Mouse (Mus musculus) small intestine, adult 2 months (tissue): ENCODE results near the gene Ccnd3.

Experiments used
- CTCF ChIP-seq: fragments of 200-500 bp; IDR thresholded peaks from 2 replicates; pipeline ENCODE4 v1.5.1; 2012; ENCODE audit warnings: low read depth, mild to moderate bottlenecking, control low read depth, inconsistent platforms, low read length, moderate library complexity, mixed read lengths; ENCODE audit not compliant: insufficient replicate concordance, insufficient read length; ENCODE audit errors: extremely low read depth
- POLR2A ChIP-seq: fragments of 200-500 bp; IDR thresholded peaks from 2 replicates; pipeline ENCODE4 v1.6.1; 2012; ENCODE audit warnings: low read depth, mild to moderate bottlenecking, control low read depth, inconsistent platforms, low read length, moderate library complexity

DNA sequence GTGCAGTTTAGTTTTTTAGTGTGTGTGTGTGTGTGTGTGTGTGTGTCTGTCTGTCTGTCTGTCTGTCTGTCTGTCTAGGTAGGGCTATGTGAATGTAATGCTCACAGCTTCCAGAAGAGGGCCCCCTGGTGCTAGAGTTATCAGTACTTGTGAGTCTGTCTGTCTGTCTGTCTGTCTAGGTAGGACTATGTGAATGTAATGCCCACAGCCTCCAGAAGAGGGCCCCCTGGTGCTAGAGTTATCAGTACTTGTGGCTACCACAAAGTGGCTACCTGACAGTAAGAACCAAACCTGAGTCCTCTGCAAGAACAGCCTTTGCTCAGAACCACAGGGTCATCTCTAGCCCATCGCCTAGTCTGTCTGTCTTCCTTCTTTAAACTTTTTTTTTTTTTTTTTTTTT is 141.8 kb downstream of the Ccnd3 start:
- TF ChIP-seq CTCF (peak; percentile 42; the same call in 1 of the 2 replicates), POLR2A (no peak)
